Mouse (Mus musculus): Measurements from ENCODE around the gene Hnrnpa2b1.
A peak's percentile ranks its signal among the peaks of the same experiment; 100 is the strongest.

The Hnrnpa2b1 gene

GRCm38 (mm10) chr6:51468891-51469561 is 668 bp downstream of the Hnrnpa2b1 start:
- DNase-seq (ENCODE audit: low spot score in 2 of 2): peak; percentile 77 to 79

GRCm38 (mm10) chr6:51467649-51468048 is 2.0 kb downstream of the Hnrnpa2b1 start:
- no peak for DNase-seq (ENCODE audit: low spot score in 2 of 2)

GRCm38 (mm10) chr6:51460363-51460762 is 9.3 kb downstream of the Hnrnpa2b1 start:
- DNase-seq (ENCODE audit: low spot score in 2 of 2): no peak

- no peak for DNase-seq (ENCODE audit: low spot score in 2 of 2)
Observed at GRCm38 (mm10) chr6:51460021-51460360, 9.7 kb downstream of the Hnrnpa2b1 start.

GRCm38 (mm10) chr6:51459313-51460020 is 10.2 kb downstream of the Hnrnpa2b1 start:
- DNase-seq (ENCODE audit: low spot score in 2 of 2): no peak

- DNase-seq (ENCODE audit: low spot score in 2 of 2): no peak
Observed at GRCm38 (mm10) chr6:51458925-51459312, 10.8 kb downstream of the Hnrnpa2b1 start.

- DNase-seq (ENCODE audit: low spot score in 2 of 2): no peak
Observed at GRCm38 (mm10) chr6:51457770-51458387, 11.8 kb downstream of the Hnrnpa2b1 start.

GRCm38 (mm10) chr6:51457283-51457682 is 12.4 kb downstream of the Hnrnpa2b1 start:
- no peak for DNase-seq (ENCODE audit: low spot score in 2 of 2)

GRCm38 (mm10) chr6:51456198-51456597 is 13.5 kb downstream of the Hnrnpa2b1 start:
- DNase-seq (ENCODE audit: low spot score in 2 of 2): no peak

GRCm38 (mm10) chr6:51454949-51455348 is 14.7 kb downstream of the Hnrnpa2b1 start:
- DNase-seq (ENCODE audit: low spot score in 2 of 2): no peak

GRCm38 (mm10) chr6:51452927-51453503 is 16.7 kb downstream of the Hnrnpa2b1 start:
- no peak for DNase-seq (ENCODE audit: low spot score in 2 of 2)

GRCm38 (mm10) chr6:51442191-51442835 is 27.4 kb downstream of the Hnrnpa2b1 start:
- DNase-seq (ENCODE audit: low spot score in 2 of 2): no peak

GRCm38 (mm10) chr6:51438826-51439330 is 30.8 kb downstream of the Hnrnpa2b1 start:
- no peak for DNase-seq (ENCODE audit: low spot score in 2 of 2)

- DNase-seq (ENCODE audit: low spot score in 2 of 2): no peak
Observed at GRCm38 (mm10) chr6:51437665-51438064, 32.0 kb downstream of the Hnrnpa2b1 start.

GRCm38 (mm10) chr6:51434270-51434669 is 35.4 kb downstream of the Hnrnpa2b1 start:
- DNase-seq (ENCODE audit: low spot score in 2 of 2): no peak

- DNase-seq (ENCODE audit: low spot score in 2 of 2): peak; percentile 49 to 61
Observed at GRCm38 (mm10) chr6:51432535-51433397, 36.9 kb downstream of the Hnrnpa2b1 start, which contains the start of gene Nfe2l3. Gene Nfe2l3, plus strand, starts transcription at chr6:51432670.

GRCm38 (mm10) chr6:51424537-51424936 is 45.2 kb downstream of the Hnrnpa2b1 start:
- no peak for DNase-seq (ENCODE audit: low spot score in 2 of 2)

GRCm38 (mm10) chr6:51423466-51424122 is 46.1 kb downstream of the Hnrnpa2b1 start:
- no peak for DNase-seq (ENCODE audit: low spot score in 2 of 2)

GRCm38 (mm10) chr6:51417306-51417936 is 52.3 kb downstream of the Hnrnpa2b1 start:
- DNase-seq (ENCODE audit: low spot score in 2 of 2): no peak

GRCm38 (mm10) chr6:51416433-51416832 is 53.3 kb downstream of the Hnrnpa2b1 start:
- DNase-seq (ENCODE audit: low spot score in 2 of 2): no peak

All from natural killer cell, adult 2 months (primary cell).